Mouse (Mus musculus) embryonic facial prominence, embryonic 13.5 days (tissue): ENCODE results near the gene Mrpl54. TPM values are rescaled to one million over a fixed set of nuclear protein-coding genes. Genes with fewer than 3 reads are reported as not detected.

ENCODE experiments used
- ATAC-seq: fragments of 200-750 bp; cut with Nextera tagmentation; 2 replicates; pipeline ENCODE4 v1.8.0; 2017; ENCODE audit warnings: low read depth; ENCODE audit not compliant: insufficient number of reproducible peaks, insufficient read depth, low FRiP score, low TSS enrichment
- H3K27ac ChIP-seq: fragments of 300-500 bp; sonication (generic); 2 replicates; pipeline ENCODE4 v1.5.1; 2015; ENCODE audit warnings: moderate library complexity, mild to moderate bottlenecking, inconsistent platforms
- H3K27me3 ChIP-seq: fragments of 300-500 bp; sonication (generic); 2 replicates; pipeline ENCODE4 v1.6.1; 2015; ENCODE audit warnings: mild to moderate bottlenecking, inconsistent platforms
- H3K36me3 ChIP-seq: fragments of 300-500 bp; sonication (generic); 2 replicates; pipeline ENCODE4 v1.6.1; 2015; ENCODE audit warnings: mild to moderate bottlenecking, inconsistent platforms
- H3K4me1 ChIP-seq: fragments of 300-500 bp; sonication (generic); 2 replicates; pipeline ENCODE4 v1.6.1; 2015; ENCODE audit warnings: inconsistent platforms
- H3K4me2 ChIP-seq: fragments of 300-500 bp; sonication (generic); 2 replicates; pipeline ENCODE4 v1.6.1; 2015; ENCODE audit warnings: moderate library complexity, mild to moderate bottlenecking, inconsistent platforms
- H3K4me3 ChIP-seq: fragments of 300-500 bp; sonication (generic); 2 replicates; pipeline ENCODE4 v1.5.1; 2015; ENCODE audit warnings: mild to moderate bottlenecking, inconsistent platforms
- H3K9ac ChIP-seq: fragments of 300-500 bp; sonication (generic); 2 replicates; pipeline ENCODE4 v1.6.1; 2015; ENCODE audit warnings: mild to moderate bottlenecking, inconsistent platforms
- H3K9me3 ChIP-seq: fragments of 300-500 bp; sonication (generic); 2 replicates; pipeline ENCODE4 v1.6.1; 2016; ENCODE audit warnings: inconsistent platforms
- WGBS: fragments of 180-500 bp; shearing (Covaris S2); methylation state at CpG from one replicate; pipeline ENCODE4 v1.1.7; 2015; ENCODE audit warnings: mixed read lengths; 5-methylcytosine and 5-hydroxymethylcytosine counted together
- polyA plus RNA-seq: library from polyadenylated mRNA; unstranded; fragments of >200 nt; fragmentation: Nextera tagmentation; extraction: Ambion mirVana; gene quantifications from 2 replicates; pipeline ENCODE4 v1.2.1, GENCODE M21; 2015

Mrpl54 gene
- polyA plus RNA-seq, 1 experiment from 2014 or later: 202 TPM

- peak overlapping the region; percentile 72 for H3K9ac ChIP-seq
- H3K27ac ChIP-seq: no peak overlapping the region
- ATAC-seq: no peak
Observed at GRCm38 (mm10) chr10:81257158-81258039, 9.3 kb downstream of the Mrpl54 start.

GRCm38 (mm10) chr10:81254886-81255285 lies 11.8 kb downstream of the Mrpl54 start:
- ATAC-seq: no peak
- Histone ChIP-seq H3K4me2 (no peak overlapping the region), H3K9me3 (no peaks in the 10 kb centered on the region), H3K36me3 (no peaks in the 10 kb centered on the region), H3K4me1 (peaks cover 27% of the 10 kb centered on the region), H3K27me3 (peaks cover 92% of the 10 kb centered on the region), H3K9ac (no peak overlapping the region), H3K4me3 (no peak overlapping the region), H3K27ac (no peak overlapping the region)
- WGBS: 44% methylated on average over 1 of the region's 1 CpGs

More at GRCm38 (mm10) chr10:81257158-81258039, 9.3 kb downstream of the Mrpl54 start:
- Histone ChIP-seq H3K4me2 (peak overlapping the region; percentile 90), H3K9me3 (peaks cover 5% of the 10 kb centered on the region), H3K4me1 (peaks cover 25% of the 10 kb centered on the region), H3K27me3 (peaks cover 80% of the 10 kb centered on the region), H3K36me3 (peaks cover 13% of the 10 kb centered on the region), H3K4me3 (peak overlapping the region; percentile 54)
- 2% methylated on average over 62 of the region's 62 CpGs for WGBS

- H3K4me1 ChIP-seq: peaks cover 17% of the 10 kb centered on the region
- H3K9ac ChIP-seq: peak within 1 kb of the TSS; percentile 40; the same call in 1 of the 2 replicates
- peaks cover 3% of the 10 kb centered on the region; the same call in 1 of the 2 replicates for H3K36me3 ChIP-seq
- H3K4me2 ChIP-seq: peak within 1 kb of the TSS; percentile 52
- H3K27me3 ChIP-seq: peaks cover 70% of the 10 kb centered on the region
- H3K27ac ChIP-seq: no peak within 1 kb of the TSS
- no peaks in the 10 kb centered on the region for H3K9me3 ChIP-seq
- WGBS: 10% methylated on average over 44 of the region's 44 CpGs
- ATAC-seq: no peak
- H3K4me3 ChIP-seq: peak within 1 kb of the TSS; percentile 31
Observed at GRCm38 (mm10) chr10:81252424-81253419, 14.0 kb downstream of the Mrpl54 start, which contains the start of gene Matk. TSS of gene Matk (plus strand) at chr10:81252935.

GRCm38 (mm10) chr10:81249442-81249841 lies 17.3 kb downstream of the Mrpl54 start:
- WGBS: 84% methylated on average over 8 of the region's 8 CpGs
- no peak overlapping the region for H3K27ac ChIP-seq
- H3K27me3 ChIP-seq: peaks cover 43% of the 10 kb centered on the region
- ATAC-seq: no peak
- no peak overlapping the region for H3K4me2 ChIP-seq
- H3K4me1 ChIP-seq: peaks cover 13% of the 10 kb centered on the region
- H3K36me3 ChIP-seq: peaks cover 3% of the 10 kb centered on the region; the same call in 1 of the 2 replicates
- H3K9me3 ChIP-seq: no peaks in the 10 kb centered on the region
- no peak overlapping the region for H3K9ac ChIP-seq
- H3K4me3 ChIP-seq: no peak overlapping the region

DNA sequence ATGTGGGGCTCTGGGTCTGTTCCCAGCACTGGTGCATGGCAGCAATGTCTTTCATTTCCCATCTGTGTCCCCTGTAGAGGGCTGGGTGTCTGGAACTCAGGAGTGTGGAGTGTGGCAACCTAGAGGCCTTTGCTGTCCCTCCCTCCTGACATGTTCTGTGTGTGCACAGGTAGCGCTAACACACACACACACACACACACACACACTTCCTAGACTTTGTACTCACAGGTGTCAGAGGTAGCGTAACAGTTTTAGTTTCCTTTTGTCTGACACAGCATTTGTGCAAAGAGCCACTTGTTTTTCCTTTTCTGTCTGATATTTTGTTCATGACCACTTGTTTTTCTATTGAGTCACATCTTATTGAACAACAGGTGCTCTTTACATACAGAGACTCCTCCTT lies 18.9 kb downstream of the Mrpl54 start:
- peaks cover 3% of the 10 kb centered on the region; the same call in 1 of the 2 replicates for H3K36me3 ChIP-seq
- 95% methylated on average over 2 of the region's 2 CpGs for WGBS
- H3K4me1 ChIP-seq: peaks cover 10% of the 10 kb centered on the region
- H3K27me3 ChIP-seq: peaks cover 39% of the 10 kb centered on the region
- ATAC-seq: no peak
- no peak overlapping the region for H3K4me2 ChIP-seq
- no peak overlapping the region for H3K4me3 ChIP-seq
- no peak overlapping the region for H3K9ac ChIP-seq
- no peaks in the 10 kb centered on the region for H3K9me3 ChIP-seq
- no peak overlapping the region for H3K27ac ChIP-seq

DNA sequence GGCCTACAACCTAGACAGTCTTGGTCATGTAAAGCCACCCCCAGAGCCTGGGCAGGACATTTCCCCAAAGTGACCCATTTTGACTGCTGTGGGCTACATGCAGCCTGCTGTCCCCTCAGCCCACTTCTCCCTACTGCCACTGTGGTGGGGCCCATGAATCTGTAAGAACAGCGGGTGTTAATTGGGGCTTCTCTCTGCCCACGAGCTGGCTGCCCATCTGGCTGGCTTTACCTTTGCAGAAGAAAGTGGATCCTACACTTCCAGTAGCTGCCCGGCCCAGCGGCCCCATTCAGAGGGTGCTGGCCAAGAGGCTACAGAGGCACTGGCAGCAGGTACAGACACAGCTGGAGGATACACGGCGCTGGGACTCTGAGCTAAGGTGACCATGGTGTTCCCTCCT lies 21.6 kb downstream of the Mrpl54 start:
- Histone ChIP-seq H3K4me2 (no peak overlapping the region), H3K4me1 (peaks cover 5% of the 10 kb centered on the region; the same call in 1 of the 2 replicates), H3K9me3 (no peaks in the 10 kb centered on the region), H3K27ac (no peak overlapping the region), H3K9ac (no peak overlapping the region), H3K27me3 (peaks cover 33% of the 10 kb centered on the region), H3K4me3 (no peak overlapping the region), H3K36me3 (peaks cover 6% of the 10 kb centered on the region; the same call in 1 of the 2 replicates)
- 84% methylated on average over 6 of the region's 6 CpGs for WGBS
- ATAC-seq: no peak

GRCm38 (mm10) chr10:81244595-81244994 lies 22.1 kb downstream of the Mrpl54 start:
- Histone ChIP-seq H3K4me1 (peaks cover 11% of the 10 kb centered on the region), H3K4me3 (no peak overlapping the region), H3K27ac (no peak overlapping the region), H3K4me2 (no peak overlapping the region), H3K36me3 (peaks cover 6% of the 10 kb centered on the region; the same call in 1 of the 2 replicates), H3K9me3 (no peaks in the 10 kb centered on the region), H3K27me3 (peaks cover 39% of the 10 kb centered on the region), H3K9ac (no peak overlapping the region)
- 10% methylated on average over 17 of the region's 17 CpGs for WGBS
- ATAC-seq: no peak

GRCm38 (mm10) chr10:81244146-81244545 lies 22.6 kb downstream of the Mrpl54 start:
- H3K4me3 ChIP-seq: no peak overlapping the region
- ATAC-seq: no peak

GRCm38 (mm10) chr10:81242021-81242420 lies 24.7 kb downstream of the Mrpl54 start:
- no peak overlapping the region for H3K27ac ChIP-seq
- no peak for ATAC-seq
- no peaks in the 10 kb centered on the region for H3K9me3 ChIP-seq
- WGBS: 94% methylated on average over 16 of the region's 16 CpGs
- 0 out of 2 replicates have a peak, but pooled peaks cover 3% of the 10 kb centered on the region for H3K36me3 ChIP-seq
- H3K9ac ChIP-seq: no peak overlapping the region
- no peak overlapping the region for H3K4me2 ChIP-seq
- H3K27me3 ChIP-seq: peaks cover 61% of the 10 kb centered on the region
- no peak overlapping the region for H3K4me3 ChIP-seq
- peaks cover 25% of the 10 kb centered on the region for H3K4me1 ChIP-seq

More at GRCm38 (mm10) chr10:81244146-81244545, 22.6 kb downstream of the Mrpl54 start:
- WGBS: 70% methylated on average over 4 of the region's 4 CpGs
- Histone ChIP-seq H3K9ac (no peak overlapping the region), H3K9me3 (no peaks in the 10 kb centered on the region), H3K4me2 (no peak overlapping the region), H3K4me1 (peaks cover 15% of the 10 kb centered on the region), H3K36me3 (peaks cover 6% of the 10 kb centered on the region; the same call in 1 of the 2 replicates), H3K27ac (no peak overlapping the region), H3K27me3 (peaks cover 44% of the 10 kb centered on the region)

GRCm38 (mm10) chr10:81240876-81241275 lies 25.9 kb downstream of the Mrpl54 start:
- H3K27me3 ChIP-seq: peaks cover 61% of the 10 kb centered on the region
- H3K9ac ChIP-seq: no peak overlapping the region
- no peaks in the 10 kb centered on the region for H3K9me3 ChIP-seq
- H3K4me2 ChIP-seq: no peak overlapping the region
- H3K4me1 ChIP-seq: peaks cover 25% of the 10 kb centered on the region
- ATAC-seq: no peak
- H3K36me3 ChIP-seq: 0 out of 2 replicates have a peak, but pooled peaks cover 3% of the 10 kb centered on the region
- H3K4me3 ChIP-seq: no peak overlapping the region
- 25% methylated on average over 13 of the region's 13 CpGs for WGBS
- H3K27ac ChIP-seq: no peak overlapping the region

GRCm38 (mm10) chr10:81238618-81239017 lies 28.1 kb downstream of the Mrpl54 start:
- Histone ChIP-seq H3K9ac (no peak overlapping the region), H3K27me3 (peaks cover 50% of the 10 kb centered on the region), H3K9me3 (no peaks in the 10 kb centered on the region), H3K4me3 (no peak overlapping the region), H3K4me2 (no peak overlapping the region), H3K4me1 (peaks cover 23% of the 10 kb centered on the region), H3K36me3 (0 out of 2 replicates have a peak, but pooled peaks cover 3% of the 10 kb centered on the region), H3K27ac (no peak overlapping the region)
- 77% methylated on average over 2 of the region's 2 CpGs for WGBS
- ATAC-seq: no peak
